Mouse (Mus musculus) monocyte, adult 59 days (primary cell): ENCODE data around the gene Copg1. TPM values are rescaled to one million over a fixed set of nuclear protein-coding genes. Genes with fewer than 3 reads are reported as not detected.

ENCODE experiments used
- total RNA-seq, 2 experiments: library from RNA; stranded (reverse); gene quantifications; one replicate each; pipeline ENCODE4 v1.2.4; 2023

The Copg1 gene
- total RNA-seq, result 10 to 100 TPM; 70.8 to 83.4 TPM

DNA sequence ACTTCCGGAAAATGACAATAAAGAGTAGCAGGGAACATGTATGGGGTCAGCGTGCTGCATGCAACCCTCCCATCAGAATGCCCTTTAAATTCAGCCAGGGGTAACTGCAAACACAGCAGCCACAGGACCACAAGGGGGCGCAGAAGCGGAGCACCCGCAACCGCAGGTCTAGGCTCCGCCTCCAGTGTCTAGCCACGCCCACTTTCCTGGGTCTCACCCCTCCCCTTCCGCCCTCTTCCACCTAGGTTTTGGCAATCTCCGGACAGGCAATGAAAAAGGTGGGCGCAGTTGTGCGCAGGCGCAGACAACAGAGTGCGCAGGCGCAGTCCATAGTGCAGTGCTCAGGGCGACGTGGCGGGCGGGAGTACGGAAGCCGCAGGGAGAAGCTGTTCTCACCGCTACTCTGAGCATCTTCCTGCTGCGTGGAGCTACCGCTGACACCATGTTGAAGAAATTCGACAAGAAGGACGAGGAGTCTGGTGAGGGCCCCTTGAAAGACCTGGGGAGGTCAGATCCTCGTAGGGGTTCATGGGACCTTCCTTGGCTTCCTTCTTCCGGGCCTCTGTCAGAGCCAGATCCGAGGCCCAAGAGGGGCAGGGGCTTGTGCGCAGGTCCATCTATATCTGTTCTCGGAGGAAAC is at the start of gene Copg1:
Gene Copg1 (plus strand): TSS at position 221 of the 640 bp plus-strand sequence.

GRCm38 (mm10) chr6:87838551-87839197 is 48.9 kb upstream of the Copg1 start, which contains the start of gene Isy1:
Isy1 (minus strand) TSS chr6:87838798.

GRCm38 (mm10) chr6:87850900-87851614 is 36.6 kb upstream of the Copg1 start, which contains the start of gene Cnbp:
Cnbp (minus strand) TSS chr6:87851106.

GRCm38 (mm10) chr6:87913661-87914325 is 26.2 kb downstream of the Copg1 start, which contains the start of gene Hmces:
Hmces (plus strand) TSS chr6:87913935.

Other genes with a start within 250 kb of the Copg1 start
- 1 to 10 TPM; 3.1 to 3.4 TPM for gene Aplf, start 215.6 kb upstream of the Copg1 start, total RNA-seq
- gene Efcc1, start 156.9 kb upstream of the Copg1 start, total RNA-seq, result 1 to 10 TPM; 1.6 to 5.7 TPM
- not detected for gene Gp9, start 109.7 kb upstream of the Copg1 start, total RNA-seq
- gene Rab43, start 75.7 kb upstream of the Copg1 start, total RNA-seq, result 100 to 1,000 TPM; 165 TPM
- 10 to 100 TPM in 1 of 2 experiments, 1 to 10 TPM in 1; 8.4 to 12.7 TPM for gene Gm45140, start 52.0 kb upstream of the Copg1 start, total RNA-seq
- gene Isy1, start 49.0 kb upstream of the Copg1 start, total RNA-seq, result 10 to 100 TPM; 38.0 to 42.2 TPM
- 100 to 1,000 TPM; 228 to 237 TPM for gene Cnbp, start 36.7 kb upstream of the Copg1 start, total RNA-seq
- gene Hmces, start 26.1 kb downstream of the Copg1 start, total RNA-seq, result 10 to 100 TPM; 12.1 to 13.3 TPM
- gene H1fx, start 93.8 kb downstream of the Copg1 start, total RNA-seq, result under 1 TPM in 1 of 2 experiments, not detected in 1; 0.58 TPM
- 100 to 1,000 TPM; 255 to 271 TPM for gene Rab7, start 157.5 kb downstream of the Copg1 start, total RNA-seq
- 100 to 1,000 TPM; 120 to 129 TPM for gene Rpn1, start 196.7 kb downstream of the Copg1 start, total RNA-seq